Mouse (Mus musculus) heart, postnatal 4 days (tissue): ENCODE measurements around the gene Spaca1. TPM values are rescaled to one million over a fixed set of nuclear protein-coding genes. Genes with fewer than 3 reads are reported as not detected.
A peak's percentile ranks its signal among the peaks of the same experiment; 100 is the strongest.
"Not testable (repeated sequence)": the region's sequence is repeated elsewhere in the genome, so short reads cannot be mapped to it uniquely, and the experiment has no call there.

Source experiments
- DNase-seq: peaks from one replicate; pipeline ENCODE4 v3.0.0; 2021
- total RNA-seq, 2 experiments: library from RNA; stranded (reverse); gene quantifications; 2 replicates each; pipeline ENCODE4 v1.2.3; 2021

Gene Spaca1
- total RNA-seq = under 1 TPM in 1 of 2 experiments, not detected in 1; 0.57 TPM

- peak; percentile 4 for DNase-seq
Measured at GRCm38 (mm10) chr4:34049571-34050255, at the start of gene Spaca1. Spaca1 (minus strand) TSS chr4:34050191.

- not testable (repeated sequence) for DNase-seq
Measured at GRCm38 (mm10) chr4:34087286-34087685, 37.3 kb upstream of the Spaca1 start.

- no peak for DNase-seq
Measured at GRCm38 (mm10) chr4:34081064-34081463, 31.1 kb upstream of the Spaca1 start.

- no peak for DNase-seq
Measured at GRCm38 (mm10) chr4:34069002-34069401, 19.0 kb upstream of the Spaca1 start.

GRCm38 (mm10) chr4:34058320-34058719 is 8.3 kb upstream of the Spaca1 start:
- no peak for DNase-seq

GRCm38 (mm10) chr4:34026771-34027170 is 23.2 kb downstream of the Spaca1 start:
- no peak for DNase-seq

- DNase-seq = no peak
Measured at GRCm38 (mm10) chr4:34021456-34021855, 28.5 kb downstream of the Spaca1 start.

- DNase-seq = no peak
Measured at GRCm38 (mm10) chr4:33996382-33996781, 53.6 kb downstream of the Spaca1 start.

- no peak for DNase-seq
Measured at GRCm38 (mm10) chr4:33992687-33993086, 57.3 kb downstream of the Spaca1 start.

GRCm38 (mm10) chr4:33988466-33989089 is 61.4 kb downstream of the Spaca1 start:
- no peak for DNase-seq

Other genes starting within 250 kb of the Spaca1 start
- gene Cnr1, start 125.6 kb downstream of the Spaca1 start, total RNA-seq = under 1 TPM; 0.45 to 0.71 TPM